Mouse (Mus musculus) fat pad, adult 2 months (tissue): ENCODE measurements around the gene Gimap4.

Experiments
- DNase-seq: peaks from one replicate; pipeline ENCODE4 v3.0.0-alpha.2; 2011; ENCODE audit warnings: low read depth, low spot score; ENCODE audit errors: extremely low read depth

The Gimap4 gene

DNA sequence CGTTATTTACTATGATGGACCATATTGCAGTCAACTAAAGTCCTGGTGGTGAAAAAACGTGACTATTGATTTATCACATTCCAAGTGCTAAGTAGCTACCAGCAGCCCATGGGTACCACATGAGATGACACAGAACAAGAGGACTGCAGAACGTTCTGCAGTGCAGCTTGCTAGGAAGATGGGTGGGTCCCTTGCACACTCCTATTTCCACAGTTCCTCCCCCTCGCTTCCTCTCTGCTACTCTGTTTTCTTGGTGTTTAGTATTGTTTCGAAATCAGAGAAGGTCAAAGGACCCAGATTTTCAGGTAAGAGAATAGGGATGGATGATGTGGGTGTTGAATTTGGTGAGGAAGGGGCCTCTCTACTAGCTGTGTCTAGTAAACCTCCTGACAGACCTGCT lies at the start of gene Gimap4:
Gene Gimap4 (plus strand): TSS at position 231 of the 400 bp plus-strand sequence.
- DNase-seq = no peak

DNA sequence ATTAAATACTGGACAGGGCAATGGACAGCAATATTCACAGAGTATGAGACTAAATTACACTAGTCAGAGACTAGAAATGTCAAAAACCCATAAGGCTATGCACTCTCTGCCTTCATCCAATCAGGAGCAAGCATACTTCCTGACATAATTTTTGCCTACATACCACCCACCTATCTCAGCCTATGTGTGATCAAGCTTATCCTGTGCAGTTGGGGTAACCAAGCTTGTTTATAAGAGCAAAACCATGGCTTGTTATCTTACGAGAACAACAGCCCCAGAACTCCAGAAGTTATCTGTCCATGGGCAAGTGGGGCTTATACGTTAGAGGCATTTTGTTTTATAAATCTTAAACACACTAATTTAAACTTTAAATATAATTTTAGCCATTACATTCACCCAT lies 49.2 kb upstream of the Gimap4 start:
- DNase-seq = no peak

DNA sequence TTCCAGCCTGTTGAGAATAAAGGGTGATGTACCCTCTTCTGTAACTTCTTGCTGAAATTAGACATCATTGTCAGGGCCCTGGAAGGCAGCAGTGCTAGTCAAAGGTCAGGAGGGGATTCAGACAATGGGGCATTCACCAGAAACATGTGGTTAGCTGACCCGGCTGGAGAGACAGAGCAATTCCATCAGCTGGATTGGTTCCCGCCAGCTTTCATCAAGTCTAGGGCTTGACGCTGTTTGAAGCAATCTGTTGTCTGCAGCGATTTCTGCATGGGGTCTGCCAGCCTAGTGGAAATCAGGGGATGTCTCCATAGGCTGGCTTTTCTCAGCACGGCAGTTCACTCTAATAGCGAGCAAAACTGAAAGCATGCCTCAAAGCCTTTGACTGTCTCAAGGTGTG lies 47.8 kb upstream of the Gimap4 start:
- no peak for DNase-seq

DNA sequence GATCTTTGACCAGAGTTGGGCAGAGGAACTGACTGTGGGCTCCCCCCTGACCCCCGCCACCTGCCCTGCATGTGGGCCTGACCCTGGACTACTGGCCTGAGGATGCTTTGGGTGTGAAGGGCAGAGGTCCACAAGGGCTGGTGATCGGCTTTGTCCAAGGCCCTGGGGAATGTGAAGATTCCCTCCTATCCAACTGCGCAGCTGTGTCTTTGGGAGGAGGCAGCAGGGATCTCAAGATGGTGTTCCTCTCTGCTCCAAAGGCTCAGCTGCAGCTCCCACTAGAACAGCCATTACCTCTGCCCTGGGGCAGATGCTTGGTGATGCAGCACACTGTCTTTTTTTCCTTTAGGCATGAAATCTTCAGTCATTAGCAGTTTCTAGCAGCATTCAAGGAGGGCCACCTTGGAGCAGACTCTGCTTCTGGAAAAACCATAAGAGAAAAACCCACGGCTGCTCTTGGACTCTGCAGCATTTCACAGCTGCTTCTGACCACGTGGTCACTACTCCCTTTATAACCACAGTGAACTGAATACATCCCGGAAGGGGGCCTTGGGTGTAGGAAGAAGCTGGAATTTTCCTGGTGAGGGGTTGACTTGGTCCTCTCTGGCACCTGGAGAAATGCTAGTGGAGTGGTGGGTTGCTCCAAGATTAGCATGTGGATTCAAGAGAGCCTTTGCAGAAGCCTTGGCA lies 46.4 kb upstream of the Gimap4 start:
- no peak for DNase-seq

DNA sequence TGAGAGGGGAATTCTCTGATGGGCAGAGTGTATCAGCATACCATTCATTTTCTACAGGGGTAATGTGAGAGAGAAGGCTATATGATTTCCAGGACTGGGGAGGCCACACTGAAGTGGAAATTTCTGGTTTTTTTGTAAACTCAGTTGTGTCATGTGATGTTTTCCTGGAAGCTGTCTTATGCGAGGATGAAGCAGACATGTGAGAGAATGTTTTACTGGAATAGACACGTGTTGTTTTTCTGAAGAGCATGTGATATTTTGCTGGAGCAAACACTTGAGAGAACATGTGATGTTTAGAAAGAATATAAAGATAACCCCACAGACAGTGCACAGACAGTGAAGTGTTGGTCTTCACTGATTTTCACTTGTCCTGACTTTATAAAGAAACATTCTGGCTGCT lies 45.8 kb upstream of the Gimap4 start:
- DNase-seq = no peak

DNA sequence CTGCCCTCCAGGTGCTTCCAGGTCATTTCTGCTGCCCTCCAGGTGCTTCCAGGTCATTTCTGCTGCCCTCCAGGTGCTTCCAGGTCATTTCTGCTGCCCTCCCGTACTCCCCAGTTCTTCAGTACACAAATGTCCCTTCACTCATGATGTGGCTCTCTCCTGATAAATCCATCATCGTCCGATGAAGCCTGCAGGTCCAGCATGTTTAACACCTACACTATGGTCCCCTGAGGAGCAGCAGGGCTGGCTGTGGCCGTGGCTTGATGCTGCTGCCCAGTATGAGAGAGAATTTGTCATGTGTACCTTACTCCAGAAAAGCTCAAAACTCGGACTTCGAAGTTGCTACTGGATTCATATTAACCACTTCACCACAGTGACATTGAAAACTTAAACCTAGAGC lies 43.0 kb upstream of the Gimap4 start:
- no peak for DNase-seq

DNA sequence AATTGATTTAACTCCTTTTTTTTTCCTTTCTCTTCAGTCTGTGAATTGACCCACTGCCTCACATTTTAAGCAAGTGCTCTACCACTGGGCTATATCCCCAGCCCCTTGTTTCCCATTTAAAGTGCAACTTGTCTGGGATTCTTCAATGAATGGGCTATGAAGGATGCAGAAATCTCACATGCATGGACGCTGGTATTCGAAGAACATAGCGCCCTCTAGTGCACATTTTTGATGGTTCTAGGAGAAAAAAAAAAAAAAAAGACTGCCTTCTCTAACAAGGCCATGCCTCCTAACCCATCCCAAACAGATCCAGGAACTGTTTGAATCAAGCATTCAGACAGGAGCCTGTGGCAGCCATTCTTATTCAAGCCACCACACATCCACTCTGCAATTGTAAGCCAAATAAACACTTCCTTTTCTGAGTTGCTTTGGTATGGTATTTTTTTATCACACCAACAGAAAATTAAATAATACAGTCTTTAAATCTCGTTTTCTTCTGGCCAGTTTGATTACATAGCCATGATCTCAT lies 41.5 kb upstream of the Gimap4 start:
- DNase-seq = no peak

DNA sequence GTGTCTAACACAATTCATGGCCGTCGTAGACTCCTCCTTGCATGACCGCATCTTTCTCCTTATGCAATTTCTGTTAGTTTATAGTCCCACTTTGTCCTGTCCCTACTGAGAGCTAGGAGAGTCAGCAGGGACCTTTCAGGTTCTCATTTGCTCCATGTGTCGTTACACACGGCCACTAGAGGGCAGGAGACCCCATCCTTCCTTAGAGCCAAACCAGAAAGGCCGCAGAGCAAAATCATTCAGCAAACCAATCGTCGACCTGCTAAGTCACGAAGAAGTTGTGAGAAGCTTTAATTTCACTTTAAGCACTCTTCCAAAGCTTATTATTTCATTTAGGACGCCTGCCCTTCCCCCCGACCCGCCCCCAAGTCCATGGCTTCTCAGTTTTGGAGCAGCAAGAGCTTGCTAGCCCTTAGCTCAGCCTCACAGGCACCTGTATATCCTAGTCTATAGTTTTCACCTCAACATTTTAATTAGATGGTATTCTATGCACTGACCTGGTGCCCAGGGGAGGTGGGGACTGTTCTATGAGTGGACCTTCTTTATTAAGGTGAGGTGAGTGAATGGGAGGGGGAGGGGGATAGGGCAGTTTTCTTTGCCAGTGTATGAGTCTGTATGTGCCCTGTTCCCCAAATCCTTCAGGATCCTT lies 38.6 kb upstream of the Gimap4 start:
- no peak for DNase-seq

DNA sequence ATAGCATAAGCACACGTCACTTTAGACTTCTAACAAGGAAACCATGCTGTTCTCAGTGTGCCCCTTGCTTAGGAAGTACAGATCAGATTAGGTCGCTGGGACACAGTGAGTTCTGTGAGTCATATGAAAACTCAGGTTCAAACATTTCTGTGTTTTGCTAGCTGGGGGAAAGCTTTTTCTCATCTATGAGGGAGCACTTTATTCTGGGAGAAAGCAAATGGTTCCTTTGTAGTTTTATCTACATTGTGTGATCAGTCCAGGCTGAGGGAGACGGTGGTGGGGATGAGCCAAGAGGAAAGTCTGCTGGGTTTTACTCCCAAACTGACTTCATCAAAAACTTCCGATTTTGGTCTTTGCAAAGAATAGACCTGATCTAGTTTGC lies 38.0 kb upstream of the Gimap4 start:
- DNase-seq = no peak

DNA sequence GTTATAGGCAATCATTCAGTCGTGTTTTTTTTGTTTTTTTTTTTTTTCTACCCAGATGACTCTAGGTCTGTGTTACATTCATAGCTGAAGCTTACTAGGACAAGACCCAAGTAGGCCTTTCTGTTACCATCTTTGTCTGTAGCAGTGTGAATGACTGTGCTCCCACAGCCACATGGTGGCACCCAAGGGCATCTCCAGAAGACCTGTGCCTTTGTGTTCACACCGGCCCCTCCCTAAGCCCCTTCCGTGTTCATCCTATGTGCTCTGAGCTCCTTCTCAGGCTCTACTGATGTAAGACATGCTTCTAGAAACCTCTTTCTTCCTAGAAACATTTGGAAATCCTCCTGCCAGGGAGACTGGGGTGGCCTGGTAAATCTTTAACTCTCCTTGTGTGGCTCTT lies 37.4 kb upstream of the Gimap4 start, which contains the start of gene Gimap8:
Gene Gimap8 (plus strand): TSS at position 240 of the 400 bp plus-strand sequence.
- DNase-seq = no peak

DNA sequence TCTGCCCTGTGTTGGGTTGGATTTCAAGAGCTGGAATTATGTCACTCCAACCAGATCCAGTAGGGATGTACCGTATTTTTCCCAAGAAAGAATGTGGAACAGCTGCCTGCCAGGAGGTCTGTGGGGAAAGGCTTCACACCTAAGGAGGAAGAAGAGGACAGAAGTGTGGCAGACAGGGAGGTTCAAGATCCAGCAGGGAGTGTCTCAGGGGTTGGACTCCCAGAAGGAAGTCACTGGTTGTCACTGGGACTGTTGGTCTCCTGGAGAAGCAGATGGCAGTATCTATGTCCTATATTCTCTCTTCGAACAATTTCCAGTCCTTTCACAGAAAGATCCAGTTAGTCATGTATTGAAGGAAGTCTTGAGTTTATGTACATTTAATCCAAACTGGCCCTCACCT lies 36.7 kb upstream of the Gimap4 start:
- DNase-seq = no peak

DNA sequence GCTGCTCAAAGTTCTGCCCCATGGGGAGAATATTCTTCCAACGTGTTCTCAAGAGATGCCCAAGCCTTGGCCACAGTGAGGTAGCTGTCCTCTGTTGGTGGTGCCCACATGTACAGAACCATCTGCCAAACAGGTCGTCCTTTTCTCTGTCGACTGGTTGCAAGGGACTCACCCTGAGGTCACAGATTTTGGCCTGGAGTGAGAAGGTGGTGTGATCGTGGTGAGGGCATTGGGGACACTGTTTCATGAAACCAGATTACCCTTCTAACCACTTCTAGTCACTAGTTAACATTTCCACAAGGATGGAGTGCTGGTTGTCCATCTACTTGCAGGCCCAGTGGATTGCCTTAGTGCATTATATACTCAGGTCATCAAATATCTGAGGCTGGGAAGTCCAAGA lies 35.6 kb upstream of the Gimap4 start:
- no peak for DNase-seq

DNA sequence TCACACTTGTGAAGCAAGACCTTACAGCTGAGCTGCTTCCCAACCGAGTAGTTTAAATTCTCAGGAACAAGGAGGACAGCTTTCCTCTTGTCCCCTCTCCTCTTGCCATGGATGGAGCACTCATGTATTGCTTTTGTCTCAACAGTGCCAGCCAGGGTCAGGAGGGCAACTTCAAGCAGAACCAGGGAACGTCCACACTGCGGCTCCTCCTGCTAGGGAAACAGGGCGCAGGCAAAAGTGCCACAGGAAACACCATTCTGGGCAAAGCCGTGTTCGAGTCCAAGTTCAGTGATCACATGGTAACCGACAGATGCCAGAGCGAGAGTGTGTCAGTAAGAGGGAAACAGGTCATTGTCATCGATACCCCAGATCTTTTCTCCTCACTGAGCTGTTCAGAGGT lies 34.3 kb upstream of the Gimap4 start:
- no peak for DNase-seq

DNA sequence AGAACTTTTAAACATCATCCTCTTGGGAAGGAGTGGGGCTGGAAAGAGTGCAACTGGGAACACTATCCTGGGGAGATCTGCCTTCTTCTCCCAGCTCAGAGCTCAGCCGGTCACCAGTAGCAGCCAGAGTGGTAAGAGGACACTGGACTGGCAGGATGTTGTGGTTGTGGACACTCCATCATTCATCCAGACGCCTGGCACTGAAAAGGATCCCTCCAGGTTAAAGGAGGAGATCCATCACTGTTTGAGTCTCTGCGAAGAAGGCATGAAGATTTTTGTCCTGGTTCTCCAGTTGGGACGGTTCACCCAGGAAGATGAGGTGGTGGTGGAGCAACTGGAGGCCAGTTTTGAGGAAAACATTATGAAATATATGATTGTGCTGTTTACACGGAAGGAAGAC lies 25.6 kb upstream of the Gimap4 start:
- no peak for DNase-seq

DNA sequence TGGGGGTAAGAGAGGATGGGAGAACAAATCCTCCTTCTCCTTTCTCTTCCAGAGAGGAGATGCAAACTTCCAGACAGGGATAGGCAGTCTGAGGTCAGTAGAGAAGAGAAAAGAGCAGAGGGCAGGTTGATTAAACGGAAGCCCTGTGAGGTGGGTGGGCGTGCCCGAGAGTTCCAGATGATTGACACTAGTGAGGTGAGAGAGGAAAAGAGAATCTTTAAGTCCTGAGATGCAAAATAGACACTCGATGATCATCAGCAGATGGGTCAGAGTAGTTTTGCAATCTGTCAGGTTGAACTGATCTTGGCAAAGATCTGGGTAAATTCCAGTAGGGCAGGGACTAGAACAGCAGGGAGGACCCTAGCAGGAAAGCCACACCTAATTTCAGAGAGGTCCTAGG lies 19.6 kb upstream of the Gimap4 start:
- no peak for DNase-seq

DNA sequence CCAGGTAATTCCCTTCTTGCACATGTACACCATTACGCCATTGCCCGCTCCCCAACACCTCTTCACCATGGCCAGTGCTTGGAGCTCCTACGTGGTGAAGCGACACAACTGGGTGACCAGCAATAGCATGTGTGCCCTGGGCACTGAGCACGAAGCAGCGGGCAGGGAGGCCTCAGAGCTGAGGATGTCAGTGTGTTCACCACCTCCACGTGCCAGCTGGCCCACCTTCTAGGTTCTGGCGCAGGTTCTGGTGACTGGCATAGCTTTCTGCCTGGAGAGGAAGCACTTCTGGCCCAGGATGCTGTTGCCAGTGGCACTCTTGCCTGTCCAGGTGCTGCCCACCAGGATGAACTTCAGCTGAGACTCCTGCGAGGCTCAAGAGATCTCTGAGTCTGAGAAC lies 18.9 kb upstream of the Gimap4 start:
- DNase-seq = no peak

DNA sequence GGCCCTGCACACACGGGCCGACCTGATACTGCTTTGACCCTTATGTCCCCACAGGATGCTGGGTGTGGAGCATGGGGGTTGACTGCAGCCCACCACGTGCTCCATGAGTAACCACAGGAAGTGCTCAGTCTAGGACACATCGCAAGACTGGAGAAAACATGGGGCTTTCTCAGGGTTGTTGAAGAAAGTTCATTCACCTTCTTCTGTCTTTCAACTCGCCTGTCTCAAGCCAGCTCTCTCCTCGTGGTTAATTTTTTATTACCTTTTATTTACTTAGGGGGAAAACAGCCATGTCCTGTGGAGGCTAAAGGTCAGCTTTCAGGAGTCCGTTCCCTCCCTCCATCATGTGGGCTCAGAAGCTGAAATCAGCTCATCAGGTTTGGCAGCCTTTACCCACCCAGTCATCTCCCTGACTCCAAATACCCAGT lies 18.2 kb upstream of the Gimap4 start:
- no peak for DNase-seq

DNA sequence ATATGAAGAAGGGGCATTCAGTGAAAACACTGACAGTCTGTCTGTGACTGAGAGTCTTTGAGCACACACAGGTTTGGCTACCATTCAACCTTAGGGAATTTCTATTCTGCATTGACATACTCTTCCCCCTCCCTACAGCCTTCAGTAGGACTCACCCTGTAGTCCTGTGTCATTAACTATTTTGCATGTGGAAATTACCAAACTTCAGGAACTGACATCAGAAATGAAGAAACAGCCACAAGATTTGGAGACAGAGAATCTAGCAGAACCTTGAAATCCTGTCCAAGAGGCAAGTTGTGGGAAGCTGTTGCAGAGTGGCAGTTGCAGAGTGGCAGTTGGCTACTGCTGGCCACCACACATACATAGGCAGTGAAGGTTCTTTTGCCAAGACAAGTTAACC lies 16.3 kb upstream of the Gimap4 start:
- no peak for DNase-seq

DNA sequence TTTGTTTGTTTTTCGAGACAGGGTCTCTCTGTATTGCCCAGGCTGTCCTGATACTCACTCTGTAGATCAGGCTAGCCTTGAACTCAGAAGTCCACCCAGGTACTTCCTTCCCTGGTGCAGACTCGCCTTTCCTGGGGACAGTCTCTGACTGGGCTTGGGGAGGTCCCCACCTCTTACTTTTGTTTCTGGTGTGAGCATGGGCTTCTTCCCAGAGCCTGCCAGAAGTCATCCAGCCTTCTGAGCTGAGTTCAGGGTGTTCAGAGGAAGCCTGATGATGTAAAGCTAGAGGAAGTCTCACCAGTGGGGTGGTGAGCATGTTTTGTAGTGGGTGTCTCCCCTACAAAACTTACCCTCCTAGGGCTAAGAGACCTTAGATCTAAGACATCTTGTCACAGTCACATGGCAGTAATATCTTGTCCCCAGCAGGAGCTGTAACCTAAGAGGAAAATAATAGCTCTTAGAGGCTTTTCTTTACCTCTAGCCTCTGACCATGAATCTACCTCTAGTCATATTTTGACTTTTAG lies 14.8 kb upstream of the Gimap4 start:
- no peak for DNase-seq

DNA sequence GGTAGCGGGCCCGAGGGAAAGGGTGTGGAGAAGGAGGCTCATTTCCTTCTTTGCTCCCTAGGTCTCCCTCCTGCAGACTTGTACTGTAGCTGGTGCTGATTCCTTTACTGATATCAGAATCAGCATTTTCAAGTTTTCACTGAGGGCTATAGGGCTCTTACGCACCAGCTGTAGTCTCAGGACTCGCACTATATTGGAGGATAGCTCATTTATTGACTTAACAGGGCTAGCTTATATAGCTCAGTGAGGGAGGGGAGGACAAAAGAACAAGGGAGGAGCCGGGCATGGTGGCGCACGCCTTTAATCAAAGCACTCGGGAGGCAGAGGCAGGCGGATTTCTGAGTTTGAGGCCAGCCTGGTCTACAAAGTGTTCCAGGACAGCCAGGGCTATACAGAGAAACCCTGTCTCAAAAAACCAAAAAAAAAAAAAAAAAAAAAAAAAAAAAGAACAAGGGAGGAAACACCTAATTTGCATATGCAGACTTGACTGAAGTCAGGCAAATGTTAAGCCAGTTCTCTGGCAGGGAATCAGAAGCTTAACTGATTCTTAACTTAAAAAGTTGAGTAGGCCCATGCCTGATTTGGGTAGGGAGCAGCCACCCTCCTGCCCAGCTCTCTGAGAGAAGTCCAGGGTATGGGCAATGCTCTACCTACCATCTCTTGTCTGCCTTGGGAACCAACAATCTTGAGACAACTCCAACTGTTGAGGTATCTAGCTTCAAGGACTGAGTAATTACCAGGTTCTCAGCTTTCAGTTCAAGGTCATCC lies 9.9 kb upstream of the Gimap4 start:
- no peak for DNase-seq

DNA sequence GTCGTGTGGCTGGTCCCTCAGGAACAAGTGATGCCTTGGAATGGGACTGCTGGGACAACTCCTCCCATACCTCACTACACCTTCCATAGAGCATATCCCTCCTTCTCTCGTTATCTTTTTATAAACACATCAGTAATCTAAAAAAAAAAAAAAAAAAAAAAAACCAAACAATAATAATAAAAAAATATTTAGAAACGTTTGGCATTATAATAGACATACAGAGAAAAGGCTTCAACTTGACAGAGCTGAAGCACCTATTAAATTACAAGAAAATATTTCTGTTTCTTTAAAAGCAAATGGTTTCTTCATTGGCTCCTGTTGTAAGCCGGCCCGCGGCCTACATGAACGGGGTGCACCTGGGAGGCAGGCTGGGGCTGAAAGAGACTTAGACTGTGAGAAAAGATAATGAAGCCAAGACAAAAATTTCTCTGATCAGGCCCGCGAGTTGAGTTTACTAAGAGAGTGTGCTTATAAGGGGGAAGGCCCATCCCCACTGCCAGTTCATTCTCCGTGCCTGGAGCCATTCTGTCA lies 8.9 kb upstream of the Gimap4 start:
- no peak for DNase-seq
